ENCODE assay signal across 8 mouse cellular contexts in the genomic region with DNA sequence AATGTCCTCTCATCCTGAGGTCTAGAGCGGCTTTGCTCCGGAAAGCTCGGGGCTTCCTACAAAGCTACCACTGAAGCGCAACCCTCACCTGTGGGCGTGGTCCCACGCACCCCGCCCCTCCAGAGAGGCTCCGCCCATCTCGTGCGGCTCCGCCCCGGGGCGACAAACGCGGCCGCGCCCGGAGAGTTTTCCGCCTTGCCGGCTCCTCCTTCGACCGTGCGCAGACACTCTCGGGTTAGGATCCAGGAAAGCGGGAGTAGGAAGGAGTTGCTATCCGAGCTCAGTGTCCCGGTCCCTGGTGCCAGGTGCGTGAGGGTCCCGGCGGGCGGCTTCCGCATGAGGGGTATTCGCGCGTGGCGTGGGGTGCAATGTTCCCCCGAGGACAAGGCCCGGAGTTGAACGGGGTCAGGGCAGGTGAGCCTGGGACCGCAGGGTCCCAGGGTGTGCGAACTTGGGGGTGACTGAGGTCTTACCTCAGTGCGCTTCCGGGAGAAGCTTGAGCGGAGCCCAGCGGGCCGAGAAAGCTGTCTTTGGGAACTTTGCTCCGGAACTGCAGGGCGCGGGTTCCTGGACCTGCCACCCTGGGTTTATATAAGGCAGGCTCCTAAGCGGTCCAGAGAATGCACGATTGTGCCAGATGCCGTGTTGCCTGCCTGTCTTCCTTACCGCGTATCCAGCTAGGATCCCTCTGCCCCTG. TPM values are rescaled to one million over a fixed set of nuclear protein-coding genes. Genes with fewer than 3 reads are reported as not detected.
DNase-seq lines count a peak whose midpoint lies in the region; ATAC-seq and TF ChIP-seq lines count a peak whose summit lies in the region.

TSS of gene Anxa11 (plus strand) at position 166 of the 697 bp plus-strand sequence.

- H3K4me2 ChIP-seq in forebrain, embryonic 16.5 days (ENCODE audit: low read length) = peak within 1 kb of the TSS; percentile 93

- TF ChIP-seq RAD21 in MEL (IDR thresholded peaks at IDR 0.05; ENCODE audit: low read depth, low read length) = no peak

- H3K36me3 ChIP-seq in MEL (ENCODE audit: control insufficient read depth in 1 of 2, insufficient read depth in 2 of 2, low read length in 2 of 2) = peaks cover 0 to 6% of the 10 kb centered on the region in 2 experiments; a peak in 2 of 4 replicates
- H3K36me3 ChIP-seq in forebrain, embryonic 16.5 days (ENCODE audit: control insufficient read depth, insufficient read depth) = no peaks in the 10 kb centered on the region

- no peak for TF ChIP-seq EP300 in MEL (IDR thresholded peaks at IDR 0.05; ENCODE audit: low read depth in 1 of 2, low read length in 2 of 2)

- H3K27me3 ChIP-seq in MEL (ENCODE audit: control insufficient read depth in 1 of 2, insufficient read depth in 2 of 2, low read length in 2 of 2) = peaks cover 0 to 1% of the 10 kb centered on the region in 2 experiments; a peak in 1 of 4 replicates
- H3K27me3 ChIP-seq in forebrain, embryonic 16.5 days (replicated peaks; ENCODE audit: control insufficient read depth, insufficient read depth, low read length) = peaks cover 17% of the 10 kb centered on the region

- no peak for TF ChIP-seq CTCF in MEL (IDR thresholded peaks at IDR 0.05 in 2 of 3, conservative IDR thresholded peaks at IDR 0.05 in 1 of 3; ENCODE audit: control insufficient read depth in 1 of 3, insufficient read depth in 1 of 3, low read depth in 2 of 3, low read length in 3 of 3, poor library complexity in 1 of 3, severe bottlenecking in 1 of 3)
- no peak for TF ChIP-seq CTCF in layer of hippocampus, adult 2 months (conservative IDR thresholded peaks at IDR 0.05)

- ATAC-seq in forebrain, embryonic 16.5 days = peak; percentile 50

- peak within 1 kb of the TSS; percentile 90 for H3K9ac ChIP-seq in MEL (ENCODE audit: control insufficient read depth, low read depth, low read length, poor library complexity, severe bottlenecking)
- H3K9ac ChIP-seq in forebrain, embryonic 16.5 days (replicated peaks; ENCODE audit: low read depth, low read length) = peak within 1 kb of the TSS; percentile 47

- H3K4me3 ChIP-seq in MEL (ENCODE audit: control insufficient read depth in 1 of 2, insufficient read depth in 1 of 2, low read depth in 2 of 2, low read length in 2 of 2) = peak within 1 kb of the TSS; percentile 82 to 95
- peak within 1 kb of the TSS; percentile 44 for H3K4me3 ChIP-seq in forebrain, embryonic 16.5 days (replicated peaks; ENCODE audit: low read length)
- peak within 1 kb of the TSS; percentile 93 for H3K4me3 ChIP-seq in layer of hippocampus, adult 2 months

- intact Hi-C loops in heart, postnatal 36 days (cut with DNase I) = no loop called here

- peak within 1 kb of the TSS; percentile 48 for H3K27ac ChIP-seq in MEL (ENCODE audit: control insufficient read depth, low read depth, low read length)
- H3K27ac ChIP-seq in forebrain, embryonic 16.5 days (ENCODE audit: low read length) = no peak within 1 kb of the TSS
- peak within 1 kb of the TSS; percentile 75 for H3K27ac ChIP-seq in layer of hippocampus, adult 2 months

- peaks cover 10% of the 10 kb centered on the region for H3K79me2 ChIP-seq in MEL (ENCODE audit: control insufficient read depth, insufficient read depth, low read length, poor library complexity)

- peak; percentile 88 for DNase-seq in MEL (ENCODE audit: low read depth, low spot score)
- DNase-seq in cerebellum, adult 11-12 months = peak; percentile 55
- peak; percentile 93 to 94 for DNase-seq in heart, postnatal 36 days
- DNase-seq in layer of hippocampus, adult 2 months (ENCODE audit: low spot score in 2 of 2) = peak; percentile 51 to 78
- DNase-seq in lung, postnatal 10 days = peak; percentile 92
- DNase-seq in ovary, postnatal 14 days (ENCODE audit: low spot score) = peak; percentile 84
- DNase-seq in thymus, postnatal 25 days = peak; percentile 97

- peak; percentile 32 to 76; a peak in 3 of 4 replicates for TF ChIP-seq POLR2A in MEL (IDR thresholded peaks at IDR 0.05; ENCODE audit: control insufficient read depth in 1 of 2, insufficient read depth in 1 of 2, low read depth in 1 of 2, low read length in 2 of 2, poor library complexity in 1 of 2)

- no peaks in the 10 kb centered on the region for H3K9me3 ChIP-seq in MEL (replicated peaks; ENCODE audit: insufficient read depth, low read length)
- H3K9me3 ChIP-seq in forebrain, embryonic 16.5 days (ENCODE audit: control insufficient read depth, low read length) = no peaks in the 10 kb centered on the region

- WGBS in forebrain, embryonic 16.5 days = under 1% methylated on average over 50 of the region's 54 CpGs

- H3K4me1 ChIP-seq in MEL (ENCODE audit: control insufficient read depth in 1 of 2, insufficient read depth in 2 of 2, low read length in 2 of 2) = peaks cover 4 to 11% of the 10 kb centered on the region in 2 experiments; a peak in 3 of 4 replicates
- H3K4me1 ChIP-seq in forebrain, embryonic 16.5 days (replicated peaks; ENCODE audit: control insufficient read depth, insufficient read depth, low read length) = peaks cover 14% of the 10 kb centered on the region

TF ChIP-seq in MEL, 35 proteins besides CTCF, POLR2A, EP300 and RAD21:
- TF ChIP-seq CHD2 (IDR thresholded peaks at IDR 0.05; ENCODE audit: low read length) (no peak), E2F4 (IDR thresholded peaks at IDR 0.05; ENCODE audit: borderline replicate concordance, low read depth, low read length) (no peak), ZKSCAN1 (IDR thresholded peaks at IDR 0.05; ENCODE audit: low read depth, low read length) (no peak), CHD1 (IDR thresholded peaks at IDR 0.05; ENCODE audit: low read depth, low read length) (no peak), MAFK (IDR thresholded peaks at IDR 0.05; ENCODE audit: borderline replicate concordance, low read depth, low read length) (no peak), MYC (IDR thresholded peaks at IDR 0.05; ENCODE audit: low read depth, low read length) (no peak), JUND (IDR thresholded peaks at IDR 0.05; ENCODE audit: low read depth, low read length) (no peak), ELF1 (IDR thresholded peaks at IDR 0.05; ENCODE audit: low read depth, low read length) (peak; percentile 13), ZC3H11A (IDR thresholded peaks at IDR 0.05; ENCODE audit: low read depth, low read length) (no peak), SMC3 (IDR thresholded peaks at IDR 0.05; ENCODE audit: low read depth, low read length) (no peak), TBP (IDR thresholded peaks at IDR 0.05; ENCODE audit: low read depth, low read length) (no peak), ETS1 (IDR thresholded peaks at IDR 0.05; ENCODE audit: low read depth, low read length) (no peak), TAL1 (IDR thresholded peaks at IDR 0.05; ENCODE audit: low read length) (no peak), BHLHE40 (IDR thresholded peaks at IDR 0.05; ENCODE audit: borderline replicate concordance, low read depth, low read length) (no peak), GATA1 (IDR thresholded peaks at IDR 0.05; ENCODE audit: low read depth, low read length) (no peak), ZMIZ1 (IDR thresholded peaks at IDR 0.05; ENCODE audit: low read depth, low read length) (0 out of 2 replicates have a peak, but pooled peaks have one; percentile 23), USF1 (IDR thresholded peaks at IDR 0.05; ENCODE audit: low read depth, low read length) (no peak), MEF2A (IDR thresholded peaks at IDR 0.05; ENCODE audit: extremely low read depth, insufficient replicate concordance, low read depth, low read length, poor library complexity, severe bottlenecking) (no peak), HCFC1 (IDR thresholded peaks at IDR 0.05; ENCODE audit: low read depth, low read length) (peak; percentile 49; the same call in 1 of the 2 replicates), POLR2AphosphoS5 (IDR thresholded peaks at IDR 0.05; ENCODE audit: borderline replicate concordance, low read depth, low read length) (no peak), NRF1 (IDR thresholded peaks at IDR 0.05; ENCODE audit: insufficient read depth, low read depth, low read length, poor library complexity, severe bottlenecking) (peak; percentile 47; the same call in 1 of the 2 replicates), SIN3A (IDR thresholded peaks at IDR 0.05; ENCODE audit: low read length) (peak; percentile 43), KAT2A (conservative IDR thresholded peaks at IDR 0.05; ENCODE audit: low read depth, low read length) (no peak), RCOR1 (IDR thresholded peaks at IDR 0.05; ENCODE audit: low read depth, low read length) (no peak), MXI1 (IDR thresholded peaks at IDR 0.05; ENCODE audit: low read depth, low read length) (peak; percentile 45; the same call in 1 of the 2 replicates), USF2 (IDR thresholded peaks at IDR 0.05; ENCODE audit: borderline replicate concordance in 1 of 2, insufficient read depth in 1 of 2, low read depth in 1 of 2, low read length in 2 of 2) (no peak), MYB (IDR thresholded peaks at IDR 0.05; ENCODE audit: low read depth, low read length) (no peak), ZNF384 (IDR thresholded peaks at IDR 0.05; ENCODE audit: low read depth, low read length) (no peak), GABPA (IDR thresholded peaks at IDR 0.05; ENCODE audit: low read depth, low read length) (no peak), MAX (IDR thresholded peaks at IDR 0.05; ENCODE audit: low read length) (no peak), UBTF (IDR thresholded peaks at IDR 0.05; ENCODE audit: borderline replicate concordance, insufficient read depth, low read depth, low read length) (no peak), MAZ (IDR thresholded peaks at IDR 0.05; ENCODE audit: low read depth, low read length) (peak; percentile 49; the same call in 1 of the 2 replicates), POLR2AphosphoS2 (IDR thresholded peaks at IDR 0.05; ENCODE audit: low read length) (peak; percentile 49; the same call in 1 of the 2 replicates), TCF12 (IDR thresholded peaks at IDR 0.05; ENCODE audit: low read depth, low read length) (peak; percentile 40; the same call in 1 of the 2 replicates), NELFE (IDR thresholded peaks at IDR 0.05; ENCODE audit: low read depth, low read length) (peak; percentile 68)

RNA-seq across cellular contexts. Expression of gene Anxa11, which starts in this region (rescaled TPM):
- 7.3 and 7.6 TPM in 2 replicates for total RNA-seq in MEL (2012; rRNA removed)
- polyA plus RNA-seq in MEL (2012; ENCODE audit: insufficient read depth in 1 of 2, insufficient read length in 2 of 2, low read depth in 1 of 2, low replicate concordance in 2 of 2, missing spikeins in 1 of 2) = 10 to 100 TPM in 1 of 2 experiments, not detected in 1; 40.5 TPM
- polyA plus RNA-seq in forebrain, embryonic 16.5 days (2015; fragmentation: Nextera tagmentation; extraction: Ambion mirVana) = 2.0 and 2.6 TPM in 2 replicates
- total RNA-seq in heart, postnatal 36 days (2021) = 10 to 100 TPM; 81.8 to 87.0 TPM
- 10 to 100 TPM; 87.9 to 88.8 TPM for total RNA-seq in layer of hippocampus, adult 2 months (2021)
